Mouse (Mus musculus) heart, adult 8-10 months (tissue): ENCODE measurements around the gene Gm20481. TPM values are rescaled to one million over a fixed set of nuclear protein-coding genes. Genes with fewer than 3 reads are reported as not detected.
"Not testable (repeated sequence)": the region's sequence is repeated elsewhere in the genome, so short reads cannot be mapped to it uniquely, and the experiment has no call there.

ENCODE experiments used
- DNase-seq: peaks from one replicate; pipeline ENCODE4 v3.0.0; 2022; ENCODE audit warnings: low spot score
- total RNA-seq, 4 experiments: library from RNA; stranded (reverse); gene quantifications; 2 replicates each; pipeline ENCODE4 v1.2.4; 2022

The Gm20481 gene
- total RNA-seq, 4 experiments from 2014 or later: not detected

DNA sequence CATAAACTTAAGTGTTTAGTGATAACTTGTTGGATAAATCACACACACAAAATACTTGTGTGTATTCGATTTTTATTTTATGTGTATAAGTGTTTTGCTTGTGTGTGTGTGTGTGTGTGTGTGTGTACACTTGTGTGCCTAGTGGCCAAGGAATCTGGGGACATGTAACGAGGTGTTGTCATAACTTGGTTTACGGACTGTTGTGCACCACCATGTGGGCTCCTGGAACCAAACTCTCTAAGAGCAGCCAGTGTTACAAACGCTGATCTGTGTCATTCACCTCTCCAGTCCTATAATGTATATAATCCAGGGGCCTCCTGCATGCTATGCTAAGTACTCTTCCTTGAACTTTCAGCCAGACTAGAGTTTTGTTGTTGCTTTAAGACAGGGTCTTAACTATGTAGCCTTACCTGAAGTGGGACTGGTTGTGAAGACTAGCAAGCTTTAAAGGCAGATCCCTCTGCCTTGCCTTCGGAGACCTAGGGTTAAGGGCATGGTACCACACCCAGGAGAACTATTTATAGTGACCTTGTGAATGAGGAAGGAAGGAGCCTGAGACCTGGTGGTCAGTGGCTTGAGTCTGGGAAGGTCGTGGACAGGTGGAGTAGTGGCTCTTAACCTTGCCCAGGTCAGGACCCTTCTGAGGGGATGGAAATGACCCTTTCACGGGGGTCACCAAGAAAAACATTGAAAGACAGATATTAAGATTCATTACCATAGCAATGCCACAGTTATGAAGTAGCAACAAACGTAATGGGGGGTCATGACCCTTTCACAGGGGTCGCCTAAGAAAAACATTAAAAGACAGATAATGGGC lies 33.5 kb downstream of the Gm20481 start:
- DNase-seq: no peak

- no peak for DNase-seq
Observed at GRCm38 (mm10) chr17:35004075-35004717, 34.5 kb downstream of the Gm20481 start.

DNA sequence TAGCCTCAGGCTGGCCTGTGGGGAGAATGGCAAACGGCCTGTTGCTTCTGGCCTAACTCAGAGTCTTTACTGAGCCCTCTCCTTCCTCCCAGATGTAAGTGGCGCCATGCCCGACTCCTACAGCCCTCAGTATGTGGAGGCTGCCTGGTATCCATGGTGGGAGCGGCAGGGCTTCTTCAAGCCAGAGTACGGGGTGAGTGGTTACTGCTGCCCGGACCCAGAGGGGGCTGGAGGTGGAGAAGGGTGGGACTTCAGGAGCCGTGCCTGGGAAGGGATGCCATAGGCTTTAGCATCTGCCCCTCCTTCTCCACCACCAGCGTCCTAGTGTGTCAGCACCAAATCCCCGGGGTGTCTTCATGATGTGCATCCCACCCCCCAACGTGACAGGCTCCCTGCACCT lies 35.4 kb downstream of the Gm20481 start:
- DNase-seq: no peak

GRCm38 (mm10) chr17:35005902-35006301 lies 36.2 kb downstream of the Gm20481 start:
- not testable (repeated sequence) for DNase-seq

GRCm38 (mm10) chr17:35007387-35007991 lies 37.8 kb downstream of the Gm20481 start:
- DNase-seq: no peak

GRCm38 (mm10) chr17:35009586-35009985 lies 39.9 kb downstream of the Gm20481 start:
- DNase-seq: no peak

DNA sequence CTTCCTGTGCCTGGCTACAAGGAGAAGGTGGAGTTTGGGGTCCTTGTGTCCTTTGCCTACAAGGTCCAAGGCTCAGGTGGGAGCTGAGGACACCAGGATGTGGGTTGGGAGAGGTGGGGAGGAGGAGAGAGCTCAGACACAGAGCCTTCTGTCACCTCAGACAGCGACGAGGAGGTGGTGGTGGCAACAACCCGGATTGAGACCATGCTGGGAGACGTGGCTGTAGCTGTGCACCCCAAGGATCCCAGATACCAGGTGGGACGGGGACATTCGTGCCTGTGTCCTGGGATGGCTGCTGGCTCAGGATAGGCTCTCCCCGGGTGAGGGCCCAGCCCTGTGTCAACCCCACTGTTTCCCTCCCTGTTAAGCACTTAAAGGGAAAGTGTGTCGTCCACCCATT lies 41.7 kb downstream of the Gm20481 start:
- DNase-seq: no peak

GRCm38 (mm10) chr17:35012430-35012829 lies 42.7 kb downstream of the Gm20481 start:
- DNase-seq: no peak

GRCm38 (mm10) chr17:35013221-35013620 lies 43.5 kb downstream of the Gm20481 start:
- DNase-seq: no peak

GRCm38 (mm10) chr17:35015296-35015695 lies 45.6 kb downstream of the Gm20481 start:
- no peak for DNase-seq

DNA sequence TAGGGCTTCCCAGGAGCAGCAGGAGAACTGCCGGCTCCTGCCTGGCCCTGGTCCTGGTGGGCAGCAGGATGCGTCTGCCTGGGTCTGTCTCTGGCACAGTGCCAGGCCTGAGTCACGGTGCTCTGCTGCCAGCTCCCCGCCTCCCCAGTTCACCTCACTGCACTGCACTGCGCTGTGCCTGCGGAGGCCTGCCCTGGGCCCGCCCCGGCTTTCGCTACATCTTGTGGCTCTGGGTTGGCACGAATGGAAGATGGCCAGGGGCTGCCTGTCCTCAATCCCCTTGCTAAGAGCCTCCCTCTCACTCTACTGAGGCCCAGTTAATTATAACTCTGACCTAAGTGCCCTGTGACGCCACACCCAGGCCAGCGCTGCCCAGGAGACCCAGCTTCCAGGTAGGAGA lies 46.7 kb downstream of the Gm20481 start, which contains the start of gene Vwa7:
Vwa7 (plus strand) TSS at position 204 of the 400 bp plus-strand sequence.
- DNase-seq: no peak

DNA sequence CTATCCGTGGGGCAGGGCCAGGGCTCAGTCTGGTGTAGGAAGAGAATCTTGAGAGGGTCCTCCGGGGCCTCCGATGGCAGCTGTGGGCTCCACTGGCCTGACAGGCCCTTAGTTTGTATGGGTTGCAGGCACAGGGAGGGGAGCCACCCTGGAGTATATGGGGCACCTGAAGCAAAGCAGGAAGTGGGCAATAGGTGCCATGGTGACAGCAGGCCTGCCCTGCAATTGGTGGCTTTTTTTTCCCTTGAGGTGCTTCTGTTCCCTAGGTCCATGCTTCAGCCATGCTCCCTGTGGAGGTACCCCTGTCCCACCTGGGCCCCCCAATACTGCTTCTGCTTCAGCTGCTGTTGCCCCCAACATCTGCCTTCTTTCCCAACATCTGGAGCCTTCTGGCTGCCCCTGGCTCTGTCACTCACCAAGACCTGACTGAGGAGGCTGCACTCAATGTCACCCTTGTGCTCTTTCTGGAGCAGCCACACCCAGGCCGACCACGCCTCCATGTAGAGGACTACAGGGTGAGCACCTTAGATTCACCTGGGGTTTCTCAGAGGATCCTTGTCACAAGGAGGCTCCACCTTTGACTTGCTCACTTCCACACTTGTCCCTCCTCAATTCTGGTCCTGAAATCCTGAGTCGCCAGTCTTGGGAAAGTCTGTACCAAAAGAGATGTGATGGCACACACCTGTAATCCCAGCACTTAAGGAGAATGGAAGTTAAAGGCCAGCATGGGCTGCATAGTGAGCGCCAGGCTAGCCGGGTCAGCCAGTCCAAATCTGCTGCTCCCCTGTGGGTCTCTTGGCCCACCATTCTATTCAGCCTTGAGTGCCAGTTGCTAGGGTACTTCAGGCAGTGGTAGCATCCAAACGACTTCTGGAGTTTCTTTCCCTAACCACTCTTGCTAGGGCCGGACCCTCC lies 47.3 kb downstream of the Gm20481 start:
- no peak for DNase-seq

DNA sequence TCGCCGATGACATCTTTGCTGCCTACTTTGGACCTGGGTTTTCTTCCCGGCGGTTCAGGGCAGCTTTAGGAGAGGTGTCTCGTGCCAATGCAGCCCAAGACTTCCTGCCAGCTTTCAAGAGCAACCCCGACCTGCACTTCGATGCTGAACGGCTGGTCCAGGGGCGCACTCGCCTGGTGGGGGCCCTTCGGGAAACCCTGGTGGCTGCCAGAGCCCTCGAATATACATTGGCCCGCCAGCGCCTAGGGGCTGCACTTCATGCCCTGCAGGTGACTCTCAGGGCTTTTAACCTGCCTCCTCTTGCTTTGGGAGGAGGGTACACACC lies 48.0 kb downstream of the Gm20481 start:
- no peak for DNase-seq

- no peak for DNase-seq
Observed at GRCm38 (mm10) chr17:35018171-35018570, 48.5 kb downstream of the Gm20481 start.

- no peak for DNase-seq
Observed at GRCm38 (mm10) chr17:35019894-35020293, 50.2 kb downstream of the Gm20481 start.

DNA sequence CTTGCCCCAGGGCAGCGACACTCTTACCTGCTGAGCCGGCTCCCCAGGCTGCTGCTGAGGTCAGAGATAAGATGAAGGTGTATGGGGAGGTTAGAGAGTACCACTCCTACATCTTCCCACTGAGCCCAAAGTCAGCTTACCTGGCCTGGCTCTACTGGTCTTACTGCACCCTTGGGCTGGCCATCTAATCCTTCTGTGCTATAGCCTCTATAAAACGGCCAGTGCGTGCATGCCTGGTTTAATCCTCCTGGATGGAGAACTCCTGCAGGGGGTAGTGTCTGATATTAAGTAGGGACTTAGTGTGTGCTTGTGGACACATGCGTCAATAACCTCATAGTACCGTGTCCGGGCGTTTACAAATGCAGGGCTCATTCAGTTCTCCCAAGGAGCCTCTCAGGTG lies 50.8 kb downstream of the Gm20481 start:
- DNase-seq: no peak

GRCm38 (mm10) chr17:35021163-35021808 lies 51.6 kb downstream of the Gm20481 start:
- peak; percentile 91 for DNase-seq
